Mouse (Mus musculus) midbrain, postnatal 0 days (tissue): ENCODE results near the gene Ccdc152. TPM values are rescaled to one million over a fixed set of nuclear protein-coding genes. Genes with fewer than 3 reads are reported as not detected.
A peak's percentile ranks its signal among the peaks of the same experiment; 100 is the strongest.

Experiments
- ATAC-seq: fragments of 200-750 bp; cut with Nextera tagmentation; 2 replicates; pipeline ENCODE4 v1.8.0; 2017; ENCODE audit warnings: moderate number of reproducible peaks, mild to moderate bottlenecking, moderate TSS enrichment, moderate library complexity; ENCODE audit not compliant: low FRiP score
- DNase-seq: peaks from one replicate; pipeline ENCODE4 v3.0.0-alpha.2; 2015; ENCODE audit warnings: low spot score
- H3K27ac ChIP-seq: fragments of 300-500 bp; sonication (generic); 2 replicates; pipeline ENCODE4 v1.5.1; 2014; ENCODE audit warnings: low read depth, mild to moderate bottlenecking, low read length, mixed read lengths
- H3K27me3 ChIP-seq: fragments of 300-500 bp; sonication (generic); 2 replicates; pipeline ENCODE4 v1.6.1; 2014; ENCODE audit warnings: low read length, control low read depth, mixed read lengths; ENCODE audit not compliant: insufficient read depth
- H3K36me3 ChIP-seq: fragments of 300-500 bp; sonication (generic); 2 replicates; pipeline ENCODE4 v1.6.1; 2014; ENCODE audit warnings: low read length, control low read depth, mixed read lengths; ENCODE audit not compliant: insufficient read depth
- H3K4me1 ChIP-seq: fragments of 300-500 bp; sonication (generic); 2 replicates; pipeline ENCODE4 v1.6.1; 2014; ENCODE audit warnings: mild to moderate bottlenecking, control low read depth, antibody characterized with exemption, low read length, mixed read lengths; ENCODE audit not compliant: insufficient read depth
- H3K4me2 ChIP-seq: fragments of 300-500 bp; sonication (generic); 2 replicates; pipeline ENCODE4 v1.6.1; 2014; ENCODE audit warnings: low read depth, mild to moderate bottlenecking, low read length, mixed read lengths; ENCODE audit not compliant: poor library complexity, severe bottlenecking
- H3K4me3 ChIP-seq: fragments of 300-500 bp; sonication (generic); 2 replicates; pipeline ENCODE4 v1.5.1; 2014; ENCODE audit warnings: low read depth, mild to moderate bottlenecking, low read length, moderate library complexity
- H3K9ac ChIP-seq: fragments of 300-500 bp; sonication (generic); replicated peaks from 2 replicates; pipeline ENCODE4 v1.6.1; 2014; ENCODE audit warnings: mild to moderate bottlenecking, low read length, moderate library complexity, mixed read lengths; ENCODE audit not compliant: poor library complexity, severe bottlenecking
- H3K9me3 ChIP-seq: fragments of 300-500 bp; sonication (generic); 2 replicates; pipeline ENCODE4 v1.6.1; 2016; ENCODE audit warnings: low read length, control low read depth
- CTCF ChIP-seq: IDR thresholded peaks from 2 replicates; pipeline ENCODE4 v1.5.1; 2016; ENCODE audit warnings: antibody characterized with exemption, mild to moderate bottlenecking
- WGBS: fragments of 180-500 bp; shearing (Covaris S2); extraction: QIAGEN DNeasy Blood & Tissue Kit; methylation state at CpG from one replicate; pipeline ENCODE4 v1.1.7; 2014; 5-methylcytosine and 5-hydroxymethylcytosine counted together
- polyA plus RNA-seq: library from polyadenylated mRNA; unstranded; fragments of >200 nt; fragmentation: Nextera tagmentation; extraction: Ambion mirVana; gene quantifications from 2 replicates; pipeline ENCODE4 v1.2.1, GENCODE M21; 2015
- total RNA-seq: library from RNA; depleted of rRNA; stranded (reverse); fragments of >200 nt; gene quantifications from 2 replicates; pipeline ENCODE4 v1.2.3, GENCODE M21; 2014

The Ccdc152 gene
- total and polyA plus RNA-seq, 2 experiments from 2014 or later: 0.42 TPM; not detected in 1

GRCm38 (mm10) chr15:3286032-3286431 is 17.3 kb downstream of the Ccdc152 start:
- DNase-seq (no peak), ATAC-seq (no peak)
- Histone ChIP-seq H3K4me1 (no peaks in the 10 kb centered on the region), H3K9me3 (no peaks in the 10 kb centered on the region), H3K4me2 (no peak overlapping the region), H3K27ac (no peak overlapping the region), H3K4me3 (no peak overlapping the region), H3K36me3 (no peaks in the 10 kb centered on the region), H3K9ac (no peak overlapping the region), H3K27me3 (no peaks in the 10 kb centered on the region)
- TF ChIP-seq CTCF: no peak

- Histone ChIP-seq H3K4me2 (no peak overlapping the region), H3K27me3 (no peaks in the 10 kb centered on the region), H3K36me3 (peaks cover 3% of the 10 kb centered on the region; the same call in 1 of the 2 replicates), H3K27ac (no peak overlapping the region), H3K9ac (no peak overlapping the region), H3K9me3 (no peaks in the 10 kb centered on the region), H3K4me1 (no peaks in the 10 kb centered on the region), H3K4me3 (no peak overlapping the region)
- 58% methylated on average over 1 of the region's 1 CpGs for WGBS
- DNase-seq (no peak), ATAC-seq (no peak)
- no peak for TF ChIP-seq CTCF
Observed at GRCm38 (mm10) chr15:3281737-3282136, 21.6 kb downstream of the Ccdc152 start.

GRCm38 (mm10) chr15:3281216-3281615 is 22.1 kb downstream of the Ccdc152 start:
- no peak for TF ChIP-seq CTCF
- Histone ChIP-seq H3K36me3 (peaks cover 3% of the 10 kb centered on the region; the same call in 1 of the 2 replicates), H3K27ac (no peak overlapping the region), H3K4me1 (no peaks in the 10 kb centered on the region), H3K9ac (no peak overlapping the region), H3K4me3 (no peak overlapping the region), H3K9me3 (no peaks in the 10 kb centered on the region), H3K4me2 (no peak overlapping the region), H3K27me3 (no peaks in the 10 kb centered on the region)
- ATAC-seq (no peak), DNase-seq (no peak)

GRCm38 (mm10) chr15:3279242-3279641 is 24.1 kb downstream of the Ccdc152 start:
- no peaks in the 10 kb centered on the region for H3K4me1 ChIP-seq
- no peaks in the 10 kb centered on the region for H3K27me3 ChIP-seq
- H3K9ac ChIP-seq: no peak overlapping the region
- no peak overlapping the region for H3K27ac ChIP-seq
- ATAC-seq: no peak
- H3K9me3 ChIP-seq: no peaks in the 10 kb centered on the region
- DNase-seq: no peak
- 81% methylated on average over 7 of the region's 7 CpGs for WGBS
- no peak overlapping the region for H3K4me3 ChIP-seq
- H3K36me3 ChIP-seq: peaks cover 3% of the 10 kb centered on the region; the same call in 1 of the 2 replicates
- TF ChIP-seq CTCF: no peak
- H3K4me2 ChIP-seq: no peak overlapping the region

GRCm38 (mm10) chr15:3277391-3277790 is 25.9 kb downstream of the Ccdc152 start:
- Histone ChIP-seq H3K36me3 (peaks cover 3% of the 10 kb centered on the region; the same call in 1 of the 2 replicates), H3K4me1 (no peaks in the 10 kb centered on the region), H3K27ac (no peak overlapping the region), H3K9ac (no peak overlapping the region), H3K9me3 (no peaks in the 10 kb centered on the region), H3K4me2 (no peak overlapping the region), H3K27me3 (no peaks in the 10 kb centered on the region), H3K4me3 (no peak overlapping the region)
- 97% methylated on average over 2 of the region's 2 CpGs for WGBS
- ATAC-seq: no peak
- DNase-seq: no peak
- TF ChIP-seq CTCF: no peak

- ATAC-seq (no peak), DNase-seq (no peak)
- Histone ChIP-seq H3K9me3 (no peaks in the 10 kb centered on the region), H3K27me3 (no peaks in the 10 kb centered on the region), H3K27ac (no peak overlapping the region), H3K4me1 (0 out of 2 replicates have a peak, but pooled peaks cover 3% of the 10 kb centered on the region), H3K4me2 (peak overlapping the region; percentile 16; the same call in 1 of the 2 replicates), H3K36me3 (no peaks in the 10 kb centered on the region), H3K4me3 (no peak overlapping the region), H3K9ac (no peak overlapping the region)
- 73% methylated on average over 1 of the region's 1 CpGs for WGBS
- no peak for TF ChIP-seq CTCF
Observed at GRCm38 (mm10) chr15:3273191-3273590, 30.1 kb downstream of the Ccdc152 start.
